Mouse (Mus musculus) adipose tissue, adult 10 weeks (tissue): ENCODE results near the gene Glipr2. TPM values are rescaled to one million over a fixed set of nuclear protein-coding genes. Genes with fewer than 3 reads are reported as not detected.

Experiments
- polyA plus RNA-seq: library from polyadenylated mRNA; stranded (reverse); fragments of 350-450 nt; fragmentation: Illumina TruSeq; extraction: RNeasy Lipid Tissue Mini Kit (QIAGEN cat#74804); gene quantifications from one replicate; pipeline ENCODE4 v1.2.3, GENCODE M21; 2014; ENCODE audit warnings: low read depth, low replicate concordance

Glipr2 gene
- polyA plus RNA-seq = 12.9 TPM

DNA sequence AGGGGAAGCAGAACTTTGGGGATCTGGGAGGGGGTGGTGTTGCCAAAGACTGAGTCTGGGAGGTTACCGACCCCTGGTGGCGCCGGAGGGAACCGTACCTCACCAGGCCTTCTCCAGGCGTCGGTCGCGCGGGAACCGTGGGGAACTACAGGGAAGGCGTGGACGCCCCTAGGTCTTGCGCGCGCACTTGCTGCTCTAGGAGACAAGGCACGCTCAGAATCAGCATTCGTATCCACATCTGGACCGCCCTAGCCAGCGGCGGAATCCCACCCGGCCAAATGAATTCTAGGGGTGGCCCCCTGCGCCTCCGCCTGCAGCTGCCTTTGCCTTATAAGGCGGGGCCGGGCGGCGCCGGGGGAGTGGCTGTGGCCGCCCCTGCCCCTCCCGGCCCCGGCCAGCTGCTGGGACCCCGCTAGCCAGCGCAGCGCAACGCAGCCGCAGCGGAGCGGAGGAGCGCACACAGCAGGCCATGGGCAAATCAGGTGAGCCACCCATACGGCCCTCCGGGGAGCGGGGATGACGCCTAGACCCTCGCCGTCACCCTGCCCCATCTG lies at the start of gene Glipr2:
Gene Glipr2, plus strand, starts transcription at position 110 of the 554 bp plus-strand sequence.

DNA sequence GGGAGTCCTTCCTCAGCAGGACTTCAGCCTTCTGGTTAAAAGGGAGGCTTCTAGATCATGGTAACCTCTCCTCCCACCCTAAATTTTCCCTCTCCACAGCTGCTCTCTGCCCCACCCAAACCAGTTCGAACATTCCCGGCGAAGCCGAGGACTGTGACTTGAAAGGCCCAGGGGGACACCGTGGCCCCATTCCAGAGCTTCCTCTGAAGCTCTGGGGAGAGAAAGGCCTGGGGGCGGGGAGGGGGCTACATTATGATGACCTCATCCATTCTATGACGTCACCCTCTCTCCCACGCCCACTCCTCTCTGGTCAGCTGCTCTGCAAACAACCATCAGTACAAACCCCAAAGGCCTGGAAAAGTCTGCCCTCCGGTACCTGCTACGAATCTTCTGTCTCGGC lies 26.0 kb downstream of the Glipr2 start, which contains the start of gene Ccin:
Gene Ccin, plus strand, starts transcription at position 303 of the 400 bp plus-strand sequence.

DNA sequence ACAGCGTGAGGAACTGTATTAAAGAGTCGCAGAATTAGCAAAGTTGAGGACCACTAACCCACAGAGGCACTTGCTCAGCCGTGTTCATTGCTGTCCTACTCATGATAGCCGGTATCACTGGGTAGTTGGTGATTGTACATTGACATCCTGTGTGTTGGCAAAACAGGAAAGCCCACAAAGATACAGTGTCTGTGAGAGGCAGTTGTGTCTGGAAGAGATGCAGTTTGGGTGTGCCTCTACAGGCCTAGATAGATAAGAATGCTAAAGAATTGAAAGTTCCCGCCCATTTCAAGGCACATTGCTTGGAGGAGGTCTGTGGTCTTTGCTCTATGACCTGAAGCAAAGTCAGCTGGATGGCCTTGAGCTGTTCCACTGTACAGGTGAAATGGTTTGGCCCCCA lies 46.9 kb downstream of the Glipr2 start, which contains the start of gene Clta:
Gene Clta, plus strand, starts transcription at position 327 of the 400 bp plus-strand sequence.

Other genes starting within 250 kb of the Glipr2 start
- not detected for gene Olfr71, start 247.1 kb upstream of the Glipr2 start, polyA plus RNA-seq
- 13.1 TPM for gene Hrct1, start 230.2 kb upstream of the Glipr2 start, polyA plus RNA-seq
- 4.6 TPM for gene Spaar, start 227.4 kb upstream of the Glipr2 start, polyA plus RNA-seq
- gene Olfr159, start 186.4 kb upstream of the Glipr2 start, polyA plus RNA-seq = not detected
- gene Olfr156, start 133.5 kb upstream of the Glipr2 start, polyA plus RNA-seq = not detected
- gene Olfr157, start 117.2 kb upstream of the Glipr2 start, polyA plus RNA-seq = not detected
- not detected for gene Olfr155, start 105.8 kb upstream of the Glipr2 start, polyA plus RNA-seq
- gene Reck, start 81.9 kb upstream of the Glipr2 start, polyA plus RNA-seq = 11.9 TPM
- 2.3 TPM for gene Ccin, start 26.1 kb downstream of the Glipr2 start, polyA plus RNA-seq
- 242 TPM for gene Clta, start 47.1 kb downstream of the Glipr2 start, polyA plus RNA-seq
- gene Gne, start 126.8 kb downstream of the Glipr2 start, polyA plus RNA-seq = 79.5 TPM